Mouse (Mus musculus) neural tube, embryonic 11.5 days (tissue): ENCODE measurements around the gene Pam16. TPM values are rescaled to one million over a fixed set of nuclear protein-coding genes. Genes with fewer than 3 reads are reported as not detected.

Source experiments
- ATAC-seq: fragments of 200-750 bp; cut with Nextera tagmentation; 2 replicates; pipeline ENCODE4 v1.8.0; 2017; ENCODE audit warnings: moderate number of reproducible peaks, mild to moderate bottlenecking, moderate TSS enrichment, moderate library complexity; ENCODE audit not compliant: insufficient read depth, low FRiP score, low TSS enrichment
- DNase-seq: peaks from one replicate; pipeline ENCODE4 v3.0.0-alpha.2; 2015; ENCODE audit warnings: low spot score
- H3K27ac ChIP-seq: fragments of 300-500 bp; sonication (generic); 2 replicates; pipeline ENCODE4 v1.5.1; 2014; ENCODE audit warnings: low read depth, mild to moderate bottlenecking, low read length
- H3K27me3 ChIP-seq: fragments of 300-500 bp; sonication (generic); 2 replicates; pipeline ENCODE4 v1.6.1; 2014; ENCODE audit warnings: mild to moderate bottlenecking, low read length, mixed read lengths; ENCODE audit not compliant: control insufficient read depth, insufficient read depth
- H3K36me3 ChIP-seq: fragments of 300-500 bp; sonication (generic); 2 replicates; pipeline ENCODE4 v1.6.1; 2014; ENCODE audit warnings: mild to moderate bottlenecking, low read length, moderate library complexity, mixed read lengths; ENCODE audit not compliant: control insufficient read depth, insufficient read depth
- H3K4me1 ChIP-seq: fragments of 300-500 bp; sonication (generic); 2 replicates; pipeline ENCODE4 v1.6.1; 2014; ENCODE audit warnings: low read length, mixed read lengths; ENCODE audit not compliant: control insufficient read depth, insufficient read depth
- H3K4me2 ChIP-seq: fragments of 300-500 bp; sonication (generic); 2 replicates; pipeline ENCODE4 v1.6.1; 2014; ENCODE audit warnings: low read depth, mild to moderate bottlenecking, moderate library complexity
- H3K4me3 ChIP-seq: fragments of 300-500 bp; sonication (generic); 2 replicates; pipeline ENCODE4 v1.5.1; 2014; ENCODE audit warnings: low read depth, low read length
- H3K9ac ChIP-seq: fragments of 300-500 bp; sonication (generic); 2 replicates; pipeline ENCODE4 v1.6.1; 2014; ENCODE audit warnings: mild to moderate bottlenecking, low read length
- H3K9me3 ChIP-seq: fragments of 300-500 bp; sonication (generic); 2 replicates; pipeline ENCODE4 v1.6.1; 2016; ENCODE audit warnings: low read length; ENCODE audit not compliant: control insufficient read depth
- WGBS: fragments of 180-500 bp; shearing (Covaris S2); extraction: QIAGEN DNeasy Blood & Tissue Kit; methylation state at CpG from one replicate; pipeline ENCODE4 v1.1.7; 2014; 5-methylcytosine and 5-hydroxymethylcytosine counted together
- polyA plus RNA-seq: library from polyadenylated mRNA; unstranded; fragments of >200 nt; fragmentation: Nextera tagmentation; extraction: Ambion mirVana; gene quantifications from 2 replicates; pipeline ENCODE4 v1.2.1, GENCODE M21; 2014

Gene Pam16
- polyA plus RNA-seq, 1 experiment from 2014 or later, result 94.3 TPM

DNA sequence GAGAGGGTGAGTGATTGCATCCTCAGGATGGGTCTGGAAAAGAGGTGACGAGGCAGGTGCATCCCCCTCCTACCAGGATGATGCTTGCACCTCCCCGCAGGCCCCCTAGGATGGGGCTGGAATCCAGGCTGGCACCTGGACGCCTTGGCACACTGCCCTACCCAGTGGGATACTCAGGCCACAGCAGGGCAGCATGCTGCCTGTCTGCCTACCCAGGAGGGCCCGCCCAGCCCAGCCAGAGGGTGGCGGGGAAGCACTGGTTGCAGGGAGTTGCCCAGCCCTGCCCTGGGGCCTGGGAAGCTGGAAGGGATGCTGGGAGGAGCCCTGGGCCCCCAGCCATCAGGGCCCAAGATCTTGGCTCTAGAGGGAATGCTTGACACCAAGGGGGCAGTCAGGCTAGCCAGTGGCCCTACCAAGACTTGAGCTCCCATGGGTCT, 29.2 kb downstream of the Pam16 start:
- H3K9ac ChIP-seq, result peak overlapping the region; percentile 94
- H3K4me1 ChIP-seq, result peaks cover 50% of the 10 kb centered on the region
- H3K36me3 ChIP-seq, result no peaks in the 10 kb centered on the region; the same call in 1 of the 2 replicates
- peak overlapping the region; percentile 97 for H3K27ac ChIP-seq
- 4% methylated on average over 5 of the region's 5 CpGs for WGBS
- peak overlapping the region; percentile 99 for H3K4me2 ChIP-seq
- no peaks in the 10 kb centered on the region for H3K9me3 ChIP-seq
- DNase-seq (peak; percentile 37), ATAC-seq (peak; percentile 18)
- no peaks in the 10 kb centered on the region for H3K27me3 ChIP-seq
- peak overlapping the region; percentile 91 for H3K4me3 ChIP-seq

DNA sequence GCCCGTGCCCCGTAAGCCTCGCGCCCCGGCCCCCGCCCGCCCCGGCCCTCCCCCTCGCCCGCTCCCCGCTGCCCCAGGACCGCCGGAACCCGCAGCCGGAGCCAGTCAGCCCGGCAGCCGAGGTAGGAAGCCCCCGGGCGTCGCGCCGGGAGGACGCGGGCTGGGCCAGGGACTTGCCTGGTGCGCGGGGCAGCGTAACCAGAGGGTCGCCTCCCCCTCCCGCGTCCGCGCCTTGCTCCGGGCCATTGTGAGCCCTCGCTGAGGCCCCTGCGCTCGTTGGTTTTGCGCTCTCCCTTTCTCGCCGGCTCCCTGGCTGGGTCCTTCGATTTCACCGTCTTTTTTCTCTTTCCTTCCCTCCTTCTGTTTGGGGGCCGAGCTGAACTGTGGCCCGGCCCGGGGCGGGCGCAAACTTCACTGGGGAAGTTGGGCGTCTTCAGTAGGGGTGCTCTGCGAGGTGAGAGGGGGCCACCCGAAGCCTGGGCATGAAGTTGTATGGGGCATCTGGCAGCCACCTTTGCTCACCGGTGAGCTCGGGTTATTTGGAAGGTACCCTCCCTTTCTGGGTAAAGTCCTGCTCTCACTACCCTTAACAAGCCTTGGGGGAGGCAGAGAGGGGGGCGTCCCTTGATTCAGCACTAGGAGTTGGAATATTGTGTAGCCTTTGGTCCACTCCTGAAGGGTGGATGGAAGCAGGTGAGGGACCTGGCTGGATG, 29.8 kb downstream of the Pam16 start:
- H3K4me3 ChIP-seq, result peak overlapping the region; percentile 91
- H3K36me3 ChIP-seq, result no peaks in the 10 kb centered on the region; the same call in 1 of the 2 replicates
- no peaks in the 10 kb centered on the region for H3K27me3 ChIP-seq
- peak; percentile 63 for DNase-seq
- peak; percentile 1 for ATAC-seq
- WGBS, result 1% methylated on average over 36 of the region's 52 CpGs
- peaks cover 44% of the 10 kb centered on the region for H3K4me1 ChIP-seq
- H3K9ac ChIP-seq, result peak overlapping the region; percentile 94
- no peaks in the 10 kb centered on the region for H3K9me3 ChIP-seq
- peak overlapping the region; percentile 97 for H3K27ac ChIP-seq
- peak overlapping the region; percentile 99 for H3K4me2 ChIP-seq

- H3K27ac ChIP-seq, result peak within 1 kb of the TSS; percentile 97
- H3K27me3 ChIP-seq, result no peaks in the 10 kb centered on the region
- H3K4me1 ChIP-seq, result peaks cover 37% of the 10 kb centered on the region
- DNase-seq, result peak; percentile 91
- H3K9ac ChIP-seq, result peak within 1 kb of the TSS; percentile 94
- H3K4me2 ChIP-seq, result peak within 1 kb of the TSS; percentile 99
- peak; percentile 82 for ATAC-seq
- under 1% methylated on average over 14 of the region's 74 CpGs for WGBS
- H3K36me3 ChIP-seq, result no peaks in the 10 kb centered on the region; the same call in 1 of the 2 replicates
- peak within 1 kb of the TSS; percentile 91 for H3K4me3 ChIP-seq
- H3K9me3 ChIP-seq, result no peaks in the 10 kb centered on the region
These were observed 30.6 kb downstream of the Pam16 start, which contains the start of gene Glis2 for GRCm38 (mm10) chr16:4593971-4594813. Glis2 (plus strand) TSS chr16:4594713.

DNA sequence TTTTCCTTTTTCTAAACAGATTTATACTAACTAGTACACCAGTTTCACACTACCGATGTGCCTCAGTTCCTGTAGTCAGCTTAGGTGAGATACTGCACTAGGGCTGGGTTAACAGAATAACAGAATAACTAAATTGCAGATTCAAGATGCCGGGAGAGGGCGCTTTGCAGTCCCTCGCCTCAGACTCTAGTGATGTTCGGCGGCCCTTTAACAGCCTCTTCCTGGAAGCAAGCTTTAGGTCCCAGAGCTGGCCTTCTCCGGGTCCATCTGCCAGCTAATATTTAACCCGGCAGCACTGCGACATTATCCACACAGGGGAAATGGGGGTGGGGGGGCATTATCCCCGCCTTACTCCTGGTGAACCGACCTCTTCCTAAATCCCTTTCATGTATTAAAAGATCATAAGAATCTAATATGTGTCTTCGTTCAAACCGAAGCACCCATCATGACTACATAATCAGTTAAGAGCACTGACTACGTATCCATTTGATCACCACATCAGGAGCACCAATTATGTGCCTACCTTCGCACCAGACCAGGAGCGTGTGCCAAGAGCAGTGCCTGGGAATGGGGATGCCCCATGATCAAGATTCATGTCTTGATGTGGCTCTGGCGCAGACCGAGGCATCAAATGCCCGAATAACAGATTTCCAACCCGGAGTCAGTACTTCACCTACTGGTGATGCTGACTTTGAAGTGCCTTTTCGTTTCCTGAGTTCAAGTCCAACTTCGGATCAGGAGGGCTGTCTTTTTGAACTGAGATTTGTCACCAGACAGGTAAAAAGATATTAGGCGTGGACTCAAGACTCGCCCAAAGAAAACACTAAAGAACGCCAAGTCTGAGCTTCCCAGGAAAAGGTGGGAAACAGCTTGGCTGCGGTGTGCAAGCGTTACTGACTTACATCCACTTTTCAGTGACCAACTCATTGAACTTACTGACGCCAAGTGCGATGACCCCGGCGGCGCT, 31.6 kb downstream of the Pam16 start:
- Histone ChIP-seq H3K4me2 (peak overlapping the region; percentile 99), H3K27ac (peak overlapping the region; percentile 97), H3K9ac (peak overlapping the region; percentile 71), H3K4me3 (peak overlapping the region; percentile 91), H3K9me3 (no peaks in the 10 kb centered on the region), H3K27me3 (no peaks in the 10 kb centered on the region), H3K4me1 (peaks cover 27% of the 10 kb centered on the region), H3K36me3 (no peaks in the 10 kb centered on the region; the same call in 1 of the 2 replicates)
- DNase-seq (peak; percentile 59), ATAC-seq (no peak)
- 16% methylated on average over 32 of the region's 32 CpGs for WGBS

GRCm38 (mm10) chr16:4590236-4590635, 34.6 kb downstream of the Pam16 start:
- Histone ChIP-seq H3K27me3 (no peaks in the 10 kb centered on the region), H3K4me3 (no peak overlapping the region), H3K9me3 (no peaks in the 10 kb centered on the region), H3K27ac (no peak overlapping the region), H3K9ac (no peak overlapping the region), H3K4me2 (no peak overlapping the region), H3K36me3 (no peaks in the 10 kb centered on the region; the same call in 1 of the 2 replicates), H3K4me1 (peaks cover 11% of the 10 kb centered on the region)
- DNase-seq (no peak), ATAC-seq (no peak)
- WGBS, result 96% methylated on average over 9 of the region's 9 CpGs

DNA sequence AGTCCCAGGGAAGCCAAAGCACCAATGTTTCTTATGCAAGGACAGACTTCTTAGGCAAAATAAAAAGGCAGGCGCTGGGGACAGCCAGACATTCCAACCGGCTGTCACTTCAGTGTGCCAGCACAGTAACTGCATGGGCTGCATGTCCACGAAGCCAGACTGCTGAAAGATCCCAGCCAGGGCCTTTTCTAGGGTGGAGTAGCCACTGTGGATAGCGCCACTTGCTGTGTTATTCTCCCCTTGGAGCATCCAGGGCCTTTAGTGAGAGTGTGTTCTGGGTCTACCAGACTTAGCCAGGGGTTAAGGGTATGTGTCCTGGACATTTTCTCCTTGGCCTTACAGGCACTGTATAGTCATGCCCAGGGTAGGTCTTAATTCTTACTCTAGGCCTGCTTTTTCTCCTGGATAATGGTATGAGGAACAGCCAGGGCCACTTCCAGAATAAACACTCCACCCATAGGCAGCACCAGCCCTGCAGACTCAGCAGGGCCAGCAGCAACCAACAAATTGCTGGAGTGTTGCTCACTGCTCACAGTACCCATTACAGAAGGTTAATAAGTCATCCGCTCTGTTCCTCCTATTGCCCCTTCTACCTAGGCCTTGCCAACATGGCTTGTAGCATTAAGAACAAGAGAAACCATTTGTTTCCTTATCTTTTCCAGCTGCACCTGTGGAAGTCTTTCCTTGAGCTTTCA, 37.1 kb downstream of the Pam16 start:
- no peaks in the 10 kb centered on the region for H3K9me3 ChIP-seq
- no peaks in the 10 kb centered on the region; the same call in 1 of the 2 replicates for H3K36me3 ChIP-seq
- no peak overlapping the region for H3K4me2 ChIP-seq
- no peak for ATAC-seq
- no peaks in the 10 kb centered on the region for H3K27me3 ChIP-seq
- H3K9ac ChIP-seq, result no peak overlapping the region
- DNase-seq, result no peak
- peaks cover 11% of the 10 kb centered on the region for H3K4me1 ChIP-seq
- peak overlapping the region; percentile 76 for H3K27ac ChIP-seq
- no peak overlapping the region for H3K4me3 ChIP-seq
- 62% methylated on average over 5 of the region's 5 CpGs for WGBS

DNA sequence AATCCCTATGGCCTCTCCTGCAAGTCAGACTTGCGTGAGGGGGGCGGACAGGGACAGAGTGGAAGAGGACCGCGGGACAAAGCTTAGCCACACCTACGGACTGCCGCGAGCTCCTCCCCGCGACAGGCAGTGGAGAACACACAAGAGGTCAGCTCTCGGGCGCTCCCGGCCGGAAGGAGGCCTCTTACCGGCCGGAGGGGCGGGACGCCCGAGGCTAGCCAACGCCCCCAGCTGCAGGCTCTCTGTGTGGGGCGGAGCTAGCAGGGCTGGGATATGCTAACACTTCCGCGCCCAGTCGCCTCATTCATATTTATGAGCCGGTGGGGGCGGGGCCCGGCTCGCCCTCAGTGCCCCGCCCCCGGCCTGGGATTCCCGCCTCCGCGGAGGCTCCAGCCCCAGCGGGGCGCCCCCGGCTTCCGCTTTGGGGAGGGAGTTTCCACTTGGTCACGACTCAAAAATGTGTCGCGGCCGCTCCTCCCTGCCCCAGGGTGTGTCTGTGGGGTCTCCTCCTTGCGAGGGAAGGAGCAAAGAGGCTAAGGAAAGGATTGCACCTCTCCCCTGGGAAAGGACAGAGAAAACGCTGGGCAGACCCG, 38.2 kb downstream of the Pam16 start:
- peak overlapping the region; percentile 60 for H3K9ac ChIP-seq
- peak overlapping the region; percentile 57 for H3K4me2 ChIP-seq
- H3K27ac ChIP-seq, result peak overlapping the region; percentile 76
- DNase-seq (peak; percentile 99), ATAC-seq (peak; percentile 97)
- peaks cover 11% of the 10 kb centered on the region for H3K4me1 ChIP-seq
- WGBS, result under 1% methylated on average over 42 of the region's 43 CpGs
- no peaks in the 10 kb centered on the region; the same call in 1 of the 2 replicates for H3K36me3 ChIP-seq
- H3K27me3 ChIP-seq, result no peaks in the 10 kb centered on the region
- peak overlapping the region; percentile 34 for H3K4me3 ChIP-seq
- no peaks in the 10 kb centered on the region for H3K9me3 ChIP-seq
